Mouse (Mus musculus) lung, embryonic 14.5 days (tissue): Measurements from ENCODE around the gene Sept3. TPM values are rescaled to one million over a fixed set of nuclear protein-coding genes. Genes with fewer than 3 reads are reported as not detected.

ENCODE experiments used
- ATAC-seq: fragments of 200-750 bp; cut with Nextera tagmentation; 2 replicates; pipeline ENCODE4 v1.8.0; 2017; ENCODE audit warnings: mild to moderate bottlenecking, moderate TSS enrichment, moderate library complexity; ENCODE audit not compliant: insufficient read depth
- DNase-seq: peaks from one replicate; pipeline ENCODE4 v3.0.0-alpha.2; 2015
- H3K27ac ChIP-seq: fragments of 300-500 bp; sonication (generic); 2 replicates; pipeline ENCODE4 v1.5.1; 2014; ENCODE audit warnings: low read depth, mild to moderate bottlenecking, moderate library complexity
- H3K27me3 ChIP-seq: fragments of 300-500 bp; sonication (generic); 2 replicates; pipeline ENCODE4 v1.6.1; 2014; ENCODE audit warnings: low read length, control low read depth; ENCODE audit not compliant: insufficient read depth
- H3K36me3 ChIP-seq: fragments of 300-500 bp; sonication (generic); 2 replicates; pipeline ENCODE4 v1.6.1; 2014; ENCODE audit warnings: control low read depth; ENCODE audit not compliant: insufficient read depth
- H3K4me1 ChIP-seq: fragments of 300-500 bp; sonication (generic); 2 replicates; pipeline ENCODE4 v1.6.1; 2014; ENCODE audit warnings: antibody characterized with exemption, control low read depth; ENCODE audit not compliant: insufficient read depth
- H3K4me2 ChIP-seq: fragments of 300-500 bp; sonication (generic); 2 replicates; pipeline ENCODE4 v1.6.1; 2014; ENCODE audit warnings: mild to moderate bottlenecking
- H3K4me3 ChIP-seq: fragments of 300-500 bp; sonication (generic); 2 replicates; pipeline ENCODE4 v1.5.1; 2014; ENCODE audit warnings: low read depth, low read length
- H3K9ac ChIP-seq: fragments of 300-500 bp; sonication (generic); 2 replicates; pipeline ENCODE4 v1.6.1; 2014
- H3K9me3 ChIP-seq: fragments of 300-500 bp; sonication (generic); 2 replicates; pipeline ENCODE4 v1.6.1; 2016; ENCODE audit warnings: low read depth, low read length, control low read depth
- CTCF ChIP-seq: IDR thresholded peaks from 2 replicates; pipeline ENCODE4 v1.5.1; 2016; ENCODE audit warnings: antibody characterized with exemption, low read depth
- WGBS: fragments of 180-500 bp; shearing (Covaris S2); extraction: QIAGEN DNeasy Blood & Tissue Kit; methylation state at CpG from one replicate; pipeline ENCODE4 v1.1.7; 2014; 5-methylcytosine and 5-hydroxymethylcytosine counted together
- polyA plus RNA-seq: library from polyadenylated mRNA; unstranded; fragments of >200 nt; fragmentation: Nextera tagmentation; extraction: Ambion mirVana; gene quantifications from 2 replicates; pipeline ENCODE4 v1.2.1, GENCODE M21; 2014

Sept3 gene
- polyA plus RNA-seq, 1 experiment from 2014 or later: 8.1 TPM

- DNase-seq: no peak
- H3K9ac ChIP-seq: no peak overlapping the region
- ATAC-seq: no peak
- H3K36me3 ChIP-seq: peaks cover 15% of the 10 kb centered on the region
- no peak for TF ChIP-seq CTCF
- WGBS: 89% methylated on average over 27 of the region's 27 CpGs
- no peaks in the 10 kb centered on the region for H3K27me3 ChIP-seq
- no peak overlapping the region for H3K4me3 ChIP-seq
- H3K4me1 ChIP-seq: peaks cover 7% of the 10 kb centered on the region; the same call in 1 of the 2 replicates
- H3K9me3 ChIP-seq: no peaks in the 10 kb centered on the region
- no peak overlapping the region for H3K27ac ChIP-seq
- H3K4me2 ChIP-seq: peak overlapping the region; percentile 8; the same call in 1 of the 2 replicates
Observed at GRCm38 (mm10) chr15:82343368-82344287, 68.9 kb downstream of the Sept3 start.

Other genes starting within 250 kb of the Sept3 start
- 23.0 and 26.8 TPM in 2 replicates for gene Desi1, start 241.0 kb upstream of the Sept3 start, polyA plus RNA-seq
- gene Snu13, start 227.3 kb upstream of the Sept3 start, polyA plus RNA-seq: 334 and 340 TPM in 2 replicates
- not detected in 2 replicates for gene 4930407I10Rik, start 215.7 kb upstream of the Sept3 start, polyA plus RNA-seq
- gene Mei1, start 204.9 kb upstream of the Sept3 start, polyA plus RNA-seq: not detected in 2 replicates
- gene Ccdc134, start 147.0 kb upstream of the Sept3 start, polyA plus RNA-seq: 20.5 and 22.1 TPM in 2 replicates
- 107 and 114 TPM in 2 replicates for gene Srebf2, start 127.7 kb upstream of the Sept3 start, polyA plus RNA-seq
- gene Shisa8, start 62.1 kb upstream of the Sept3 start, polyA plus RNA-seq: 0.20 and 0.45 TPM in 2 replicates
- gene Tnfrsf13c, start 50.5 kb upstream of the Sept3 start, polyA plus RNA-seq: 0.22 TPM in 1 of 2 replicates, not detected in the other
- 86.9 and 88.1 TPM in 2 replicates for gene Cenpm, start 30.1 kb upstream of the Sept3 start, polyA plus RNA-seq
- not detected in 2 replicates for gene 1500009C09Rik, start 22.5 kb upstream of the Sept3 start, polyA plus RNA-seq
- 0.42 and 0.57 TPM in 2 replicates for gene Wbp2nl, start 24.1 kb downstream of the Sept3 start, polyA plus RNA-seq
- 40.3 and 45.9 TPM in 2 replicates for gene Naga, start 64.0 kb downstream of the Sept3 start, polyA plus RNA-seq
- gene Pheta2, start 64.0 kb downstream of the Sept3 start, polyA plus RNA-seq: 13.8 and 14.4 TPM in 2 replicates
- 218 and 226 TPM in 2 replicates for gene Smdt1, start 64.1 kb downstream of the Sept3 start, polyA plus RNA-seq
- 289 and 322 TPM in 2 replicates for gene Ndufa6, start 79.4 kb downstream of the Sept3 start, polyA plus RNA-seq
- 4.1 and 5.5 TPM in 2 replicates for gene Cyp2d22, start 105.4 kb downstream of the Sept3 start, polyA plus RNA-seq
- not detected in 2 replicates for gene Cyp2d11, start 119.1 kb downstream of the Sept3 start, polyA plus RNA-seq
- not detected in 2 replicates for gene Cyp2d10, start 132.3 kb downstream of the Sept3 start, polyA plus RNA-seq
- gene Cyp2d9, start 158.5 kb downstream of the Sept3 start, polyA plus RNA-seq: not detected in 2 replicates